Mouse (Mus musculus) hindbrain, embryonic 10.5 days (tissue): Measurements from ENCODE around the gene Vwf. TPM values are rescaled to one million over a fixed set of nuclear protein-coding genes. Genes with fewer than 3 reads are reported as not detected.

ENCODE experiments used
- DNase-seq: peaks from one replicate; pipeline ENCODE4 v3.0.0-alpha.2; 2017; ENCODE audit warnings: low spot score
- H3K27ac ChIP-seq: fragments of 300-500 bp; sonication (generic); 2 replicates; pipeline ENCODE4 v1.5.1; 2016; ENCODE audit warnings: mild to moderate bottlenecking, moderate library complexity
- H3K27me3 ChIP-seq: fragments of 300-500 bp; sonication (generic); 2 replicates; pipeline ENCODE4 v1.6.1; 2016; ENCODE audit warnings: mild to moderate bottlenecking; ENCODE audit not compliant: poor library complexity, insufficient read depth, severe bottlenecking
- H3K36me3 ChIP-seq: fragments of 300-500 bp; sonication (generic); 2 replicates; pipeline ENCODE4 v1.6.1; 2016; ENCODE audit warnings: mild to moderate bottlenecking, moderate library complexity
- H3K4me1 ChIP-seq: fragments of 300-500 bp; sonication (generic); replicated peaks from 2 replicates; pipeline ENCODE4 v1.6.1; 2016; ENCODE audit warnings: mild to moderate bottlenecking
- H3K4me3 ChIP-seq: fragments of 300-500 bp; sonication (generic); 2 replicates; pipeline ENCODE4 v1.5.1; 2016; ENCODE audit warnings: mild to moderate bottlenecking, moderate library complexity
- H3K9me3 ChIP-seq: fragments of 300-500 bp; sonication (generic); 2 replicates; pipeline ENCODE4 v1.6.1; 2016; ENCODE audit warnings: mild to moderate bottlenecking, moderate library complexity
- WGBS: fragments of 180-500 bp; shearing (Covaris S2); methylation state at CpG from one replicate; pipeline ENCODE4 v1.1.7; 2016; 5-methylcytosine and 5-hydroxymethylcytosine counted together
- polyA plus RNA-seq: library from polyadenylated mRNA; unstranded; fragments of >200 nt; fragmentation: Nextera tagmentation; extraction: Ambion mirVana; gene quantifications from 2 replicates; pipeline ENCODE4 v1.2.1, GENCODE M21; 2016

Gene Vwf
- polyA plus RNA-seq, 1 experiment from 2014 or later, result 7.1 TPM

GRCm38 (mm10) chr6:125577882-125578646 lies 31.5 kb downstream of the Vwf start:
- 31% methylated on average over 11 of the region's 11 CpGs for whole genome bisulfite sequencing
- no peak for DNase-seq
- no peaks in the 10 kb centered on the region for H3K9me3 ChIP-seq
- H3K36me3 ChIP-seq, result no peaks in the 10 kb centered on the region
- H3K4me3 ChIP-seq, result no peak overlapping the region
- no peaks in the 10 kb centered on the region for H3K27me3 ChIP-seq
- peak overlapping the region; percentile 70 for H3K27ac ChIP-seq
- H3K4me1 ChIP-seq, result peaks cover 22% of the 10 kb centered on the region

GRCm38 (mm10) chr6:125578647-125579011 lies 32.1 kb downstream of the Vwf start:
- WGBS, result 72% methylated on average over 7 of the region's 7 CpGs
- peak overlapping the region; percentile 70 for H3K27ac ChIP-seq
- peaks cover 17% of the 10 kb centered on the region for H3K4me1 ChIP-seq
- no peak for DNase-seq
- no peaks in the 10 kb centered on the region for H3K36me3 ChIP-seq
- H3K4me3 ChIP-seq, result no peak overlapping the region
- no peaks in the 10 kb centered on the region for H3K9me3 ChIP-seq
- no peaks in the 10 kb centered on the region for H3K27me3 ChIP-seq

- Histone ChIP-seq H3K4me1 (peaks cover 16% of the 10 kb centered on the region), H3K9me3 (no peaks in the 10 kb centered on the region), H3K27me3 (no peaks in the 10 kb centered on the region), H3K36me3 (no peaks in the 10 kb centered on the region), H3K27ac (no peak overlapping the region), H3K4me3 (no peak overlapping the region)
- WGBS, result 86% methylated on average over 2 of the region's 2 CpGs
- DNase-seq, result no peak
Observed at GRCm38 (mm10) chr6:125579864-125580263, 33.3 kb downstream of the Vwf start.

GRCm38 (mm10) chr6:125583666-125584065 lies 37.1 kb downstream of the Vwf start:
- Histone ChIP-seq H3K4me3 (no peak overlapping the region), H3K27ac (no peak overlapping the region), H3K36me3 (no peaks in the 10 kb centered on the region), H3K4me1 (peaks cover 24% of the 10 kb centered on the region), H3K27me3 (no peaks in the 10 kb centered on the region), H3K9me3 (no peaks in the 10 kb centered on the region)
- no peak for DNase-seq
- WGBS, result 92% methylated on average over 6 of the region's 6 CpGs

- H3K4me3 ChIP-seq, result no peak overlapping the region
- H3K4me1 ChIP-seq, result peaks cover 22% of the 10 kb centered on the region
- no peaks in the 10 kb centered on the region for H3K36me3 ChIP-seq
- no peaks in the 10 kb centered on the region for H3K27me3 ChIP-seq
- peak overlapping the region; percentile 29; the same call in 1 of the 2 replicates for H3K27ac ChIP-seq
- DNase-seq, result no peak
- 92% methylated on average over 15 of the region's 15 CpGs for WGBS
- no peaks in the 10 kb centered on the region for H3K9me3 ChIP-seq
Observed at GRCm38 (mm10) chr6:125584266-125584665, 37.7 kb downstream of the Vwf start.

GRCm38 (mm10) chr6:125585579-125585978 lies 39.0 kb downstream of the Vwf start:
- no peaks in the 10 kb centered on the region for H3K27me3 ChIP-seq
- H3K36me3 ChIP-seq, result no peaks in the 10 kb centered on the region
- peak overlapping the region; percentile 64 for H3K27ac ChIP-seq
- 65% methylated on average over 3 of the region's 3 CpGs for WGBS
- DNase-seq, result no peak
- H3K4me3 ChIP-seq, result no peak overlapping the region
- no peaks in the 10 kb centered on the region for H3K9me3 ChIP-seq
- H3K4me1 ChIP-seq, result peaks cover 29% of the 10 kb centered on the region

GRCm38 (mm10) chr6:125586042-125586566 lies 39.5 kb downstream of the Vwf start:
- peaks cover 35% of the 10 kb centered on the region for H3K4me1 ChIP-seq
- H3K9me3 ChIP-seq, result no peaks in the 10 kb centered on the region
- no peaks in the 10 kb centered on the region for H3K36me3 ChIP-seq
- peak overlapping the region; percentile 51 for H3K27ac ChIP-seq
- H3K4me3 ChIP-seq, result no peak overlapping the region
- 76% methylated on average over 4 of the region's 4 CpGs for WGBS
- no peak for DNase-seq
- H3K27me3 ChIP-seq, result no peaks in the 10 kb centered on the region

- WGBS, result 91% methylated on average over 12 of the region's 12 CpGs
- Histone ChIP-seq H3K9me3 (no peaks in the 10 kb centered on the region), H3K4me1 (peaks cover 41% of the 10 kb centered on the region), H3K27me3 (no peaks in the 10 kb centered on the region), H3K36me3 (no peaks in the 10 kb centered on the region), H3K27ac (no peak overlapping the region), H3K4me3 (no peak overlapping the region)
- DNase-seq, result no peak
Observed at GRCm38 (mm10) chr6:125588241-125588640, 41.7 kb downstream of the Vwf start.

GRCm38 (mm10) chr6:125589075-125589474 lies 42.5 kb downstream of the Vwf start:
- DNase-seq, result no peak
- WGBS, result 85% methylated on average over 8 of the region's 8 CpGs

GRCm38 (mm10) chr6:125590056-125590455 lies 43.5 kb downstream of the Vwf start:
- Histone ChIP-seq H3K9me3 (no peaks in the 10 kb centered on the region), H3K27me3 (peaks cover 5% of the 10 kb centered on the region; the same call in 1 of the 2 replicates), H3K36me3 (no peaks in the 10 kb centered on the region), H3K4me3 (no peak overlapping the region), H3K4me1 (peaks cover 35% of the 10 kb centered on the region), H3K27ac (no peak overlapping the region)
- DNase-seq, result no peak
- WGBS, result 83% methylated on average over 7 of the region's 7 CpGs

More at GRCm38 (mm10) chr6:125589075-125589474, 42.5 kb downstream of the Vwf start:
- H3K4me1 ChIP-seq, result peaks cover 41% of the 10 kb centered on the region
- H3K9me3 ChIP-seq, result no peaks in the 10 kb centered on the region
- no peak overlapping the region for H3K4me3 ChIP-seq
- H3K36me3 ChIP-seq, result no peaks in the 10 kb centered on the region
- peaks cover 5% of the 10 kb centered on the region; the same call in 1 of the 2 replicates for H3K27me3 ChIP-seq
- H3K27ac ChIP-seq, result no peak overlapping the region

GRCm38 (mm10) chr6:125590471-125590870 lies 43.9 kb downstream of the Vwf start:
- WGBS, result 70% methylated on average over 8 of the region's 8 CpGs
- Histone ChIP-seq H3K4me3 (no peak overlapping the region), H3K9me3 (no peaks in the 10 kb centered on the region), H3K27me3 (peaks cover 5% of the 10 kb centered on the region; the same call in 1 of the 2 replicates), H3K4me1 (peaks cover 34% of the 10 kb centered on the region), H3K27ac (no peak overlapping the region), H3K36me3 (no peaks in the 10 kb centered on the region)
- no peak for DNase-seq

- Histone ChIP-seq H3K27me3 (peaks cover 9% of the 10 kb centered on the region), H3K4me1 (peaks cover 34% of the 10 kb centered on the region), H3K4me3 (no peak overlapping the region), H3K27ac (no peak overlapping the region), H3K36me3 (no peaks in the 10 kb centered on the region), H3K9me3 (no peaks in the 10 kb centered on the region)
- no peak for DNase-seq
- WGBS, result 61% methylated on average over 8 of the region's 8 CpGs
Observed at GRCm38 (mm10) chr6:125591652-125592385, 45.2 kb downstream of the Vwf start.

GRCm38 (mm10) chr6:125592536-125592935 lies 46.0 kb downstream of the Vwf start:
- H3K4me1 ChIP-seq, result peaks cover 41% of the 10 kb centered on the region
- 90% methylated on average over 6 of the region's 6 CpGs for WGBS
- DNase-seq, result no peak
- H3K36me3 ChIP-seq, result no peaks in the 10 kb centered on the region
- H3K4me3 ChIP-seq, result no peak overlapping the region
- no peak overlapping the region for H3K27ac ChIP-seq
- no peaks in the 10 kb centered on the region for H3K9me3 ChIP-seq
- H3K27me3 ChIP-seq, result peaks cover 9% of the 10 kb centered on the region
